Mouse (Mus musculus) adrenal gland, adult 18-20 months (tissue): Measurements from ENCODE around the gene Lrp6. TPM values are rescaled to one million over a fixed set of nuclear protein-coding genes. Genes with fewer than 3 reads are reported as not detected.
A peak's percentile ranks its signal among the peaks of the same experiment; 100 is the strongest.

Experiments used
- DNase-seq, 2 experiments: peaks; one replicate each; pipeline ENCODE4 v3.0.0; 2021 to 2022; ENCODE audit warnings: low spot score in 2 of 2
- total RNA-seq, 2 experiments: library from RNA; stranded (reverse); gene quantifications; 1 replicate in 1 of 2; 2 replicates in 1 of 2; pipeline ENCODE4 v1.2.3; 2021

Lrp6 gene
- total RNA-seq, 2 experiments from 2014 or later: 57.2 to 78.3 TPM

- DNase-seq: no peak
Measured at GRCm38 (mm10) chr6:134537461-134538117, 29.2 kb downstream of the Lrp6 start.

- no peak for DNase-seq
Measured at GRCm38 (mm10) chr6:134535169-134535568, 31.6 kb downstream of the Lrp6 start.

GRCm38 (mm10) chr6:134533021-134533420, 33.7 kb downstream of the Lrp6 start:
- no peak for DNase-seq

- no peak for DNase-seq
Measured at GRCm38 (mm10) chr6:134531950-134532349, 34.8 kb downstream of the Lrp6 start.

- DNase-seq: no peak
Measured at GRCm38 (mm10) chr6:134529340-134529739, 37.4 kb downstream of the Lrp6 start.

- no peak for DNase-seq
Measured at GRCm38 (mm10) chr6:134528396-134528795, 38.4 kb downstream of the Lrp6 start.

- DNase-seq: no peak
Measured at GRCm38 (mm10) chr6:134527596-134528128, 39.1 kb downstream of the Lrp6 start.

- no peak for DNase-seq
Measured at GRCm38 (mm10) chr6:134526821-134527595, 39.8 kb downstream of the Lrp6 start.

- DNase-seq: no peak
Measured at GRCm38 (mm10) chr6:134526275-134526674, 40.5 kb downstream of the Lrp6 start.

- DNase-seq: no peak
Measured at GRCm38 (mm10) chr6:134521411-134521810, 45.4 kb downstream of the Lrp6 start.

- no peak for DNase-seq
Measured at GRCm38 (mm10) chr6:134520821-134521220, 45.9 kb downstream of the Lrp6 start.

GRCm38 (mm10) chr6:134518450-134518849, 48.3 kb downstream of the Lrp6 start:
- no peak for DNase-seq

- DNase-seq: no peak
Measured at GRCm38 (mm10) chr6:134517141-134517540, 49.6 kb downstream of the Lrp6 start.

- no peak for DNase-seq
Measured at GRCm38 (mm10) chr6:134515416-134515815, 51.3 kb downstream of the Lrp6 start.

GRCm38 (mm10) chr6:134513896-134514510, 52.8 kb downstream of the Lrp6 start:
- peak in 1 of 2 experiments; percentile 40 for DNase-seq

- DNase-seq: no peak
Measured at GRCm38 (mm10) chr6:134513011-134513410, 53.8 kb downstream of the Lrp6 start.

GRCm38 (mm10) chr6:134512478-134512877, 54.3 kb downstream of the Lrp6 start:
- no peak for DNase-seq

- DNase-seq: no peak
Measured at GRCm38 (mm10) chr6:134511118-134511517, 55.6 kb downstream of the Lrp6 start.

- no peak for DNase-seq
Measured at GRCm38 (mm10) chr6:134510280-134510679, 56.5 kb downstream of the Lrp6 start.

- no peak for DNase-seq
Measured at GRCm38 (mm10) chr6:134509731-134510226, 57.0 kb downstream of the Lrp6 start.

- no peak for DNase-seq
Measured at GRCm38 (mm10) chr6:134504866-134505265, 61.9 kb downstream of the Lrp6 start.

GRCm38 (mm10) chr6:134502335-134502734, 64.4 kb downstream of the Lrp6 start:
- no peak for DNase-seq
